Mouse (Mus musculus): ENCODE measurements around the gene Nrn1l.

Nrn1l gene

DNA sequence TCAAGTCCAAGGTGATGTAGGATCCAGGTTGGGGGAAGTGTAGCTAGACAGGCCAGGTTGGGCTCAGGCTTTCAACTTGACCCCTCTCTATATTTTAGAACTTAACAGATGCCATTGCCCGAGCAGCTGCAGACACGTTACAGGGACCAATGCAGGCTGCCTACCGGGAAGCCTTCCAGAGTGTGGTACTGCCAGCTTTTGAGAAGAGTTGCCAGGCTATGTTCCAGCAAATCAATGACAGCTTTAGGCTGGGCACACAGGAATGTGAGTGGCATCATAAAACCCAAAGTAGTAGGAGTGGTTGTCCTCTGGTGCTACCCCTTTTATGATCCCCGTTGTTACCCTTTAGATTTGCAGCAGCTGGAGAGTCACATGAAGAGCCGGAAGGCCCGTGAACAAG lies 2.5 kb upstream of the Nrn1l start:
- DNase-seq (ENCODE audit: low spot score in 2 of 2): no peak

DNA sequence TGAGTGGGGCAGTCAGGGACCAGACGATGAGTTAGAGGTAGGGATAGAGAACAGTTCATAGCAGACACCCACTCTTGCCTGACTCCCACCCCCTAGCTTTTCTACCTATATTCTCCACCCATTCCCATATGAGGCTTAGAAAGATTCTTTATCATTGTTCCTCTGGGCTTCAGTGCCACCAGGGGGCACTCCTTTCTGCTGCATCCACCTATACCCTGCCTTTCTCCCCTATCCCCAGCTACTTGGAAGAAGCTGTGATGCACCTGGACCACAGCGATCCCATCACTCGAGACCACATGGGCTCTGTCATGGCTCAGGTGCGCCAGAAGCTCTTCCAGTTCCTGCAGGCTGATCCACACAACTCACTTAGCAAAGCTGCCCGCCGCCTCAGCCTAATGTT lies 935 bp upstream of the Nrn1l start:
- DNase-seq (ENCODE audit: low spot score in 2 of 2): no peak

DNA sequence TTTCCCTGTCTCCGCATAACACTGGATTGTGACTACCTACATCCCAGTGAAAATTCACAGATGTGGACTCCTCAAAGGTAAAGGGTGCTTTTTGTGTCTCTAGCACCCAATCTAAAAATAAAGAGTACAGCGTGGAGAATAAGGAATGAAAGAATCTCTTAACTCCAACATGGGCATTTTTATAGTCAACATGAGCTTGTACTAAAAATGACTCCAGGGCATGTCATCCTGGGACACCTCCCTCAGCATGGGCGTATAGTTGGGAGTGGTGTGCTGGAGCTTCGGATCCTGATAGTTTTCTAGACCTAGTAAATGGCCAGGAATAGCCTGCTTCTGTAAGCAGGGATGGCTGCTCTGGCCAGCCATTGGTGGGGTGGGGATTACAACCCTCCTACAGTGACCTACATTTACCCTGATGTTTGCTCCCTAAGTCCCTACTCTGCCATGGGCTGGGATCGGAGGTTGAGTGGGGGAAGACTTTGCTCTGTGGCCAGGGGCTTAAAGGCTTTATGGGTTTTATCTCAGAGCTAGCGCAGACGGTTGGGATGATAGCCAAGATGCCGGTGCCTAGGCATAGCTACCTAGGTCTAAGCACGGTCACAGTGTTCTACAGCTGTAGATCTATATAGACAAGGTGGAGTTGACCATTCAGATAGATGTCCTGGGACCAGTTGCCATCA lies 4.6 kb downstream of the Nrn1l start:
- no peak for DNase-seq (ENCODE audit: low spot score in 2 of 2)

DNA sequence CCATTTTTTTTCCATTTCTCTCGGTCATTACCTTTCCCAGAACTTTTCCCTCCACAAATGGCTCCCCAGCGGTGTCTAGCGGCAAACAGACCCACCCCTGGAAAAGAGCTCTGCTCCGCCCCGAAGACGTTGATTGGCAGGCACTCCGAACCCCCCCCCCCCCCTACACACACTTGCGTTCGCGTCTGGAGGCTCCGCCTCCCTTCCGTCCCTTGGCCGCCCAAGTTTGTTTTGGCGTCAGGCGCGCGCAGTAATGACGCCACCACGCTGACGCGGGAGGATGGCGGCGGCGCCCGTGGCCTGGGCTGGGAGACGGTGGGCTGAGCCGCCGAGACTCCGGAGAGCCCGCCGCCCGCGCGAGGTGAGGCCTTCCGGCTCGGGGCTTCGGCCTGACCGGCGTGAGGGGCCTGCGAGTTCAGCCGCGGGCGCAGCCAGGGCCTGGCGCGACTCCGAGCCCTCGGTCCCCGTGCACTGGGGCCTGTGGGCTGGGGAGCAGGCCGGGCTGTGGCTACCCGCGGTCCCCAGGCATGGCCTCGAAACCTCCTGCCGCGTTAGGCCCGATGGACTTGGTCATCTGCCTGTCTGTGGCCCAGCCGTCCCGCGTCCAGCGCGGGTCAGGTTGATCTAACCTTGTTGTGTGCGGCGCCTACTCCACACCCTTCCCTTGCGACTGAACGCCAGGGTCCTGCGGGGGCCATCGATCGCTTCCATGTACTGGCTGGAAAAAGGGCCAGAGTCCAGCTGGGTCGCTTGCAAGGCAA lies 7.0 kb downstream of the Nrn1l start, which contains the start of gene Pskh1:
Gene Pskh1, plus strand, starts transcription at position 262 of the 761 bp plus-strand sequence.
- peak; percentile 91 to 95 for DNase-seq (ENCODE audit: low spot score in 2 of 2)

DNA sequence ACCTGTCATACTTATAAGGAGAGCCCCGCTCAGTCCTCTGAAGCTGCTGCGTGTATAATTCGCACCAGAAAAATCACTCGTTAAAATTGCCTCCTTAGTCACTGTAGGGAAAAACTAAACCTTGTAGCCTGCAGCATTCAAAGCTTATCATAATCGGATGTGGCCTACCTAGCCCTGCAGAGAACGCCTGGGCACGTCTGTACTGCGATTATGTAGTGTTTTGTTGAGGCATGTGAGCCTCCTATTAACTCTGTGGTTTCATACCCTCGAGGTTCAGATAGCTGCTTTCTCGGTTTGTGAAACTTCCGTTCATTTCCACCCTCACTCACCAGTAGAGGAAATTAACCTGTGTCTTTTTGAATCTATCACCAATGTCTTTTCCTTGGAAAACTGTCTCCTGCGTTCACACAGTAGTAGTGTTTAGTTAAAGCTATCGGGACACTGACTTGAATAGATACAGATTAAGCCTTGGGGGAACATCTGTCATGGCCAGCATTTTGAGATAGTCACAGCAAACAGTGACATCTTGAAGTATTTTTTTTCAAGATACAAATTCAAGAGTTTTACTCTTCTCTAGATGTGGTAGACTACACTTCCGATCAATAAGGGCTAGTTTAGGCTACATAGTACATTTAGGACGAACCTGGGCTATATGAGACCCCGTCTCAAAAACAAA lies 7.7 kb downstream of the Nrn1l start:
- no peak for DNase-seq (ENCODE audit: low spot score in 2 of 2)

DNA sequence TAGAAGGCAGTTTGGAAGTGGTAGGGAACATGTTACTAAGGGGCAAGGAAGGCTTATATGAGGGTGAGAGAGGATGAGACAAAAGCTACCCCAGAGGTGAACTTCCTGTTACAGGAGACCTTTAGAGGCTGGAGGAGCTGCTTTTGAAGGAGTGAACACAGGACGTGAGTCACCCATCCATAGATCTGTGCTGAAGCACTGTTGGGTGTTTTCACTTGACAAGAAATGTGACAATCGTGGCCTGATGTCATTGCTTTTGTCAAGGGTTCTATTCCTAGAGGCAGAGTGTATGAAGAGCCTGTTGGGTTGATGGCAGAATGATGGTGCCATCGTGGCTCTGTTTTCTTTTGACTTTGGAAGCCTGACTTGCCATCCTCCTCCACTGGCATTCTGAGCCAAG lies 26.0 kb downstream of the Nrn1l start:
- DNase-seq (ENCODE audit: low spot score in 2 of 2): no peak

DNA sequence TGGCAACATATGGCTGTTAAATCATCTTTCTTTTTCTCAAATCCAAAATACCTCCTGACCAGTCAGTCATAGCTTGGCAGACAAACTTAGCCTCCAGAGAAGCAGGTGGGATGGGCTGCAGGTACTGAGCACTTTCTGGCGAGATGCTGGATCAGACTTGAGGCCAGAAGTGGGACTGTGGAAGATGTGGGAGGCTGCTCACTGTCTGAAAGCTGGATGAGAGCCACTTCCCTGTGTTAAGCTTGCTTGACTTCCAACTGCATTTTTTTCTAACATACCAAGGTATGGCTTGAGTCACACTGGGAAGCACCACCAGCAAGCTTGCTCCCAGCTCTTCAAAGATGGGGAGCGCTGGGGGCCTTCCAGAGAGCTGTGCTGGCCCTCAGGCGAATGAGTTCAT lies 31.8 kb downstream of the Nrn1l start:
- no peak for DNase-seq (ENCODE audit: low spot score in 2 of 2)

DNA sequence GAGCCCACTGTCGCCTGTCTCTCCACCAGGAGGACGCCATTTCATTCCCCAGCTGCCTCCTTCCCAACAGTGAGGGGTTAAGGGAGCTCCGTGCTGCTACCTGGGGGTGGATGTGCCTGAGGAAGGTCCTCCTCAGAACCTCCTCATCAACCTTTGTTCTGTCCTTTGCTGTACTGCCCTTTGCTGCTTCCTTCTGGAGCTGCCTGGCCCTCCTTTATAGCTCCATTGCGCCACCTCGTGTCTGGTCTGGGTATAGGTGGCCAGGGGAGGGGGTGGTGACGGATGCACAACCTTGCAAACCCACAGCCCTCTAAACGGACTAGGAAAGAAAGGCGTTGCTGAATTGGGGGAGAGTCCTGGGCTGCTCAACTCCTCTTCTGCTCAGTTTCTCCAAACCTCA lies 37.2 kb downstream of the Nrn1l start:
- DNase-seq (ENCODE audit: low spot score in 2 of 2): peak; percentile 79 to 93

DNA sequence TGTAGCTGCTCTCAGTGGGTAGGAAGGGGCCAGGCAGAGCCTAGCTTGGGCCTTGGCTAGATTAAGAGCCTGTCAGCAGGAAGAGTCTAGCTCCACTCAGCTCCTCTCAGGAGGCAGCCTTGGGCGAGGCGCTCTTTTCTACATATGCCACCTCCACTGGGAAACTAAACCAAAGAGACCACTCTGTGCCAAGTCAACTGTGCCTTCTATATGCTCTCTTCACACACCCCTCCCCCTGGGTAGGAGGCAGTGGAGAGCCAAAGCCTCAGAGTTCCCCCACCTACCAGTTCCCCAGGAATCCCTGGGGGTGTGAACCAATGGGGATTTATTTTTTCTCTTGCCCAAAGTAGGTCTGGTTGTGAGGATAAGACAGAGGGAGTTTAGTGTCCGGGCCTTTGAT lies 37.9 kb downstream of the Nrn1l start:
- DNase-seq (ENCODE audit: low spot score in 2 of 2): no peak

DNA sequence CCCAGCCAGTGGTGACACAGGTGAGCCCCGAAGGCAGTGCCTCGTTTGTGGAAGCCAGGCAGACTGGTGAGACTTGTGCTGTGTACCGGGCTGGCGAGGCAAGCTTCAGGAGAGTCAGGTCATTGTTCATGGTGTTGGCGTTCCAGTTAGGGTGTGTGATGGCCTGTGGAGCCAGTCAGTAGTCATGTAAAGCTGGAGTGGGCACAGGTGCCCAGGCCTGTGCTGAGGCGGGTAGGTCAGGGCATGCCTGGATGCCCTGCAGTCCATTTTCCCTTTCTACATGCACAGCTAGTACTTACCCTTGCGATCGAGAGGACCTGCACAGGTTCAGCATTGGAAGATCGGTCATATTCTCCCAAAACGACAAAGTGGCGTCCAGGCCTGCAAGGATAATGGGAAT lies 39.2 kb downstream of the Nrn1l start:
- no peak for DNase-seq (ENCODE audit: low spot score in 2 of 2)

DNA sequence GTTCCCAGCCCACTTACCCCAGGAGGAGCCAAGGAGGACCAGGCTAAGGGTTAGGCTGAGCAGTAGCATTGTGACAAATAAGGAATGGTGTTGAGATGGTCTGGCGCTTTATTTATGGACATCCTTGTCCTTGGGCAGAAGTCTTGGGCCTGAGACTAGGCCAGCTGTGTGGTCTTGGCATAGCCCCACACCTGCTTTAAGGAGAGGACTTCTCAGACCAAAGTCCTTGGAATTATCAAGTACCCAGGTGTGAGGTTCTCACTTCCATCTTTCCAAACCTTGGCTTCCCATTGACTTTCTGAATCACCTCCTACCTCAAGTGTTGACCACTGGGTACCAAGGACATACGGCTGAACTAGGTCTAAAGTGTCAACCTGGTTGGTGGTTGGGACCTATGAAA lies 40.4 kb downstream of the Nrn1l start, which contains the start of gene Ctrl:
Gene Ctrl, minus strand, starts transcription at position 101 of the 400 bp plus-strand sequence.
- DNase-seq (ENCODE audit: low spot score in 2 of 2): no peak

DNA sequence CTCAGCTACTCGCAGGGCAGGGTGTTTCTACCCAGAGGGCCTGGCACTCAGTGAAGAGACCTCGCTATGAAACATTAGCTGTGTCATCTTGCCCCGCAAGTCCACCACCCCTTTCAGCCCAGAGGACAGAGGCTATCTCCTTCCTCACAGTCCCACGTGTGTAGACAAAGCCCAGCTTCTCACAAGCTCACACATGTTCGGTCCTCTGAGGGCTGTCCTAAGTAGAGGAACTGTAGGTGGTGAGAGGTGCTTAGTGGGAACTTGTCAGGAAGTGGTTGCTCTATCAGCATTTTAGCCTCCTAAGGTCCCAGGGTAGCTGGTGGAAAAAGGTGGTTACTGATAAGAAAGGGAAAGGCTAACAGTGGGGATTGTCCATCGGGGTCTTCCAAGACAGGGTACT lies 41.7 kb downstream of the Nrn1l start:
- no peak for DNase-seq (ENCODE audit: low spot score in 2 of 2)

DNA sequence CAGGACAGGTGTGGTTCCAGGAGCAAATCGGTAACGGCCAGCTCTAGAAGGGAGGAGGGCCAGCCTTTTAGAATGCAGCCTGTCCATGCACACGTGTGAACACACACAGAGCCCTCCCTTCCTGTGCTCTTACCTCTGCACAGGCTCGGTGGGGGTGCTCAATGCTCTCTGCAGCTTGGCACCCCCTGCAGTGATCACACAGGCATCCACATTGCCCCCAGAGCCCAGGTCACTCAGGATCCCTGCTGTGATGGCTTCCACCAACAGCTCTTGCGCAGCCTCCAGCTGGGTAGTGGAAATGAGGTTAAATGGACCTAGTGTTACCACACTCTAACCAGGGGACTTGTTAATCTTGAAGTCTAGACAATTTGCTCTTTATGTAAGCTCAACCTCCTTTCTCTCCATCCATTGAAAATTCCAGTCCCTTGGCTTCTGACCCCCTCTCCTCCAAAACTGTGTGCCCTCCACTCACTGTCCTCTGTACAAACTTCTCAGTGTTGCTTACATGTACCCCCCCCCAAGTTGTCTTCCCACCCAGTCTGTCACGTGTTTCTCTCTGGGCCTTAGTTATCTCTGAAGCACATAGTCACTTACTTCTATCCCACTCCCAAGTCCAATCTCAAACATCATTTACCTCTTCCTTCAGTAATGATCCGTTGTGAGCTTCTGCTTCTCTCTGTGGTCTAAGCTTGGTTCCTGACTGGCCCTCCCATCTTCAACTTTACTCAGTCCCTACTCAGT lies 42.7 kb downstream of the Nrn1l start:
- no peak for DNase-seq (ENCODE audit: low spot score in 2 of 2)

DNA sequence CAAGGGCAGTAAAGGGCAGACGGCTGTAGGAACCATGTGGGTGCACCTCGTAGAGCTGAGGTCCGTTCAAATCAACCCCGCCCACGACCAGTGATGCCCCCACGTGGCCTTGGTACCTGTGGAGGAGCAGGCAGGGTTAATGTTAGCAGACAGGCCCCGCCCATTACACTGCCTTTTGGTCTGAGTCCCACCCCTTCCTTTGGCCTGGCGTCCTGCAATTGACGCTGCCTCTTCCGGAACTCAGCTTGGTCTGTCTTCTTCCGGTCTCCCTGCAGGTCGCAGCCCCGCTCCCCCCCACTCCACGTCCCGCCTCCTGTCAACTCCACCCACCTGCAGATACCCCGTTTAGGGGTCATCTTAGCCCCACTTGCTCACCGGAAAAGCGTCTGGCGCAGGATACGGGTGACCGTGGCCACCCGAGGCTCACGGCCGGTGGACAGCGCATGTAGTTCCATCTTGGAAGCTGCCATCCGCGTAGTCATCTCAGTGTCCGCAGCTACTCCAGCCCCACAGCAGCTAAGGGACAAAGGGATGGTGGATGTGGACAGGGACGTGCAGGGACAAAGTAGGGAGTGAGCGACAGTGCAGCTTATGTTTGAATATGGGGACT lies 43.6 kb downstream of the Nrn1l start:
- DNase-seq (ENCODE audit: low spot score in 2 of 2): peak; percentile 73 to 82

DNA sequence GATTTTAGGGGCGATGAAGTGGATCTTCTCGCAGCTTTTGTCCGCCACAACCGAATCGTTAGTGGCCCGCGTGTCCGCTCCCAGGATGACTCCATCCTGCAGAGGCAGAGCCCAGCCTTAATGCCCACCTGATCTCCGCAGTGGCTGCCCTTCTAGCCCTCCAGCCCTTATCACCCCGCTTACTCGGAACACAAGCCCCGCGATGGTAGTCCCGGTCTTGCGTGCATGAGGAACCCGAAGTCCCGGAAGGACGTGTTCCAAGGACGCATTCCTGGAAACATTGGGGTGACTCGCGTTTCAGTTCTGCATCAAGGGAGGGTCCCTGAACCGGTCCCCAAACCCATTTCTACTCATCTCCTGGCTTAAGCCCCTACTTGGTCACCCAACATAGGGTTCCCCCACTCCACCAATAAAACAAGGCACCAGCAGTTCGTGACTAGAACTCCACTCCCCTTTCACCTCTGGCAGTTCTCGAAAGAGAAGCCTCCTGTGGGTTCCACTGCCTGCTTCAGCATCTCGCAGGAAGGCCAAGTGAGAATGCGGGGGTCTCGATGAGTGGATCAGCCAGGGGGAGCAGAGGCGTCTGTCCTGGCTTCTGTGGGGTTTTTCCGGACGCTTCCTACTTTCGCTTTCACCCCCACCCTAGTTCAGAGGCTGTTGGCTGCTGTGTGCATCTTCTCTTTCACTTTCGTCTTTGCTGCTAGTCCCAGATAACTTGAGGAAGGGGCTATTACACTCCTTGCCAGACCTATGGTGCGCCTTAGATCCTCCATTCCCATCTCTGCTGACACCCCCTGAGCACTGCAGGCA lies 44.3 kb downstream of the Nrn1l start:
- DNase-seq (ENCODE audit: low spot score in 2 of 2): no peak

DNA sequence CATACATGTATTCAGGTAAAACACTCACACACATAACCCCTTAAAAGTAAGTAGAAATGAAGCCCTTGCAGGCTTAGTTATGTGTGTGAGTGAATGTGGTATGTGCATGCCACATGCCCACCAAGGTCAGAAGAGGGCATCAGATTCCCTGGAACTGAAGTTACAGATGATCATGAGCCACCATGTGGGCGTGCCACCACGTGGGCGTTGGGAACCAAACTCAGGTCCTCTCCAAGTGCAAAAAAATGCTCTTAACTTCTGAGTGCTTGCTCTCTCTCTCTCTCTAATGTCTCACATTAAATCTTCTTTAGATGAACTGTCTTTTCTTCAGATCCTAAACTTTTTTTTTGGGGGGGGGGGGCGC lies 44.9 kb downstream of the Nrn1l start, which contains the start of gene Psmb10:
Gene Psmb10, minus strand, starts transcription at position 139 of the 364 bp plus-strand sequence.
- no peak for DNase-seq (ENCODE audit: low spot score in 2 of 2)

DNA sequence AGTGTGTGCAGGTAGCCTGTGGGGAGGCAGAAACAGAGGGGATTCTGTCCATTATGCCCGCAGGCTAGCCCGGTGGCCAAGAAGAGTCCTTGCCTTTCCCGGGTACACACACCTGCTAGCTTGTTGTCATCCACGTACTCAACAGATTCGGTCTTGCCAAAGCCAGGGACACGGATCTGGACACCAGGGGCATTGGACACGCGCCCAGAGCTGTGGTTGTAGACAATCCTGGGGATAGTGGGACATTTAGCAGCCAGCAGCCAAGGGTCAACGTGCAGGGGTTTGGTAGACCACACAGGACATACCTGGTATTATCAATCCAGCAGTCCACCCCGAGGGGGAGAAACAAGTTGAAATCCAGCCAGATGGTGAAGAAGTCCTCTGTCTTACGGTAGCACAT lies 48.7 kb downstream of the Nrn1l start:
- DNase-seq (ENCODE audit: low spot score in 2 of 2): no peak

DNA sequence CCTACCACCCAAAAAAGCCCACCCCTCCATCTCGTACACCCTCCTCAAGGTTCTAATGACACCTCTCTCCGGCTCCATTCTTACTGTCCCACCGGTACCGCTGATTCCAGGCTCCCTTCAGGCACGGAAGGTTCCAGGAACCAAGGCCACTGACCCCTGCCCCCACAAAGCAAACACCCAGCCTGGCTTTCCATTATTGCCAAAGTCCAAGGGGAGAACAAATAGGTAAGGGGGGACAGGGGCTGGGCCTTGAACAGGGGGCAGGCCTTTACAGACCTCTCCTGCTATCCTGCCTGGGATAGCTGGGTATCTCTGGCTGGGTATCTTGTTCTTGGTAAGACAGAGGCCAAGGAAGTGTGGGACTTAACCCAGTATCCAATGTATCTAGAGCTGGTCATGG lies 49.2 kb downstream of the Nrn1l start:
- no peak for DNase-seq (ENCODE audit: low spot score in 2 of 2)

DNA sequence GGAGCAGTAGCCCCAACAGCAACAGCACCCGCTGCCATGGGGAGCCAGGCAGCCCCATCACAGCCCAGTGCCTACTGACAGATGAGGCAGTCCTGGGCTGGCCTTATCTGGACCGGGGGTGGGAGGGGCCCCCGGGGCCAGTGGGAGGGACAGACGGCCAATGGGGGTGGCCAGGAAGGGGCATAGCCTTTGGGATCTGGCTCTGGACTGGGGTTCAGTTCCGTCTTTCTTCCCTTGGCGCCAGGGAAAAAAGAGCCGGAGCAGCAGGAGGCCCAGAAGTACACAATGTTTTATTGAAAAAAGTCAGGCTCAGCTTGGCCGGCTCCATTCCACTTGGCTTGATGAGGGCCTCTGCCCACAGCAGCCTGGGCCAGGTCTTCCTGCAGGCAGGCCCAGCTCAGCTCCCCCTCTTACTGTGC lies 50.0 kb downstream of the Nrn1l start, which contains the start of gene Lcat:
Gene Lcat, minus strand, starts transcription at position 62 of the 419 bp plus-strand sequence.
- no peak for DNase-seq (ENCODE audit: low spot score in 2 of 2)
